Mouse (Mus musculus): Measurements from ENCODE around the gene Igf1r. TPM values are rescaled to one million over a fixed set of nuclear protein-coding genes. Genes with fewer than 3 reads are reported as not detected.

Igf1r gene
- polyA plus RNA-seq, 1 experiment from 2014 or later = 18.1 TPM

DNA sequence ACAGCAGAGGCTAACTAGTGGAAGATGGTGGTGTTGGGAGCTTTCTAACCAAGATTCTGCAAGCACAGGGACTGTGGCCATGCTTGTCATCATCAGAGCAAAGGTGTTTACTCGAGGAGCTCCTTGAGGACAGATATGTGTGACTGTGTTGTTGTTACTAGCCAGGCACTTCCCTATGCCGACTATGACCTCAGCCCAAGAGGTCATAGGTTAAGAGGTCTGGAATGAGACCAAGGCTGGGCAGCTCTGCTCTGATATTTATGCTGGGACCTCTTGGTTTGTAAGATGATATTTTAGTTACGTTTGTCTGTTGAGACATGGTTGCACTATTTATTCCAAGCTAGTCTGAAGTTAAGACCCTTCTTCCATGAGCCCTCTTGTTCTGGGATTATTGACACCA is 169.8 kb downstream of the Igf1r start:
- no peak overlapping the region for H3K4me3 ChIP-seq (replicated peaks; ENCODE audit: low read depth, low read length)
- no peaks in the 10 kb centered on the region for H3K27me3 ChIP-seq (ENCODE audit: insufficient read depth, low read length)
- TF ChIP-seq CTCF (IDR thresholded peaks at IDR 0.05; ENCODE audit: low read depth) = no peak
- DNase-seq (ENCODE audit: low spot score) (no peak), ATAC-seq (replicated peaks; ENCODE audit: low FRiP score, low read depth) (no peak)
- H3K36me3 ChIP-seq (ENCODE audit: insufficient read depth, low read length) = no peaks in the 10 kb centered on the region
- H3K9me3 ChIP-seq (replicated peaks; ENCODE audit: low read length) = no peaks in the 10 kb centered on the region
- no peak overlapping the region for H3K4me2 ChIP-seq (ENCODE audit: low read length)
- WGBS = 33% methylated on average over 3 of the region's 3 CpGs
- no peak overlapping the region for H3K9ac ChIP-seq (ENCODE audit: low read depth, low read length)
- no peak overlapping the region for H3K27ac ChIP-seq
- H3K4me1 ChIP-seq (replicated peaks; ENCODE audit: insufficient read depth, low read length) = peaks cover 23% of the 10 kb centered on the region

GRCm38 (mm10) chr7:68125347-68125746 is 172.7 kb downstream of the Igf1r start:
- ATAC-seq (replicated peaks; ENCODE audit: low FRiP score, low read depth) (no peak), DNase-seq (ENCODE audit: low spot score) (no peak)
- Histone ChIP-seq H3K4me3 (replicated peaks; ENCODE audit: low read depth, low read length) (no peak overlapping the region), H3K36me3 (ENCODE audit: insufficient read depth, low read length) (no peaks in the 10 kb centered on the region), H3K4me1 (replicated peaks; ENCODE audit: insufficient read depth, low read length) (peaks cover 24% of the 10 kb centered on the region), H3K4me2 (ENCODE audit: low read length) (no peak overlapping the region), H3K27ac (no peak overlapping the region), H3K9ac (ENCODE audit: low read depth, low read length) (no peak overlapping the region), H3K27me3 (ENCODE audit: insufficient read depth, low read length) (no peaks in the 10 kb centered on the region), H3K9me3 (replicated peaks; ENCODE audit: low read length) (no peaks in the 10 kb centered on the region)
- WGBS = 73% methylated on average over 2 of the region's 2 CpGs
- no peak for TF ChIP-seq CTCF (IDR thresholded peaks at IDR 0.05; ENCODE audit: low read depth)

DNA sequence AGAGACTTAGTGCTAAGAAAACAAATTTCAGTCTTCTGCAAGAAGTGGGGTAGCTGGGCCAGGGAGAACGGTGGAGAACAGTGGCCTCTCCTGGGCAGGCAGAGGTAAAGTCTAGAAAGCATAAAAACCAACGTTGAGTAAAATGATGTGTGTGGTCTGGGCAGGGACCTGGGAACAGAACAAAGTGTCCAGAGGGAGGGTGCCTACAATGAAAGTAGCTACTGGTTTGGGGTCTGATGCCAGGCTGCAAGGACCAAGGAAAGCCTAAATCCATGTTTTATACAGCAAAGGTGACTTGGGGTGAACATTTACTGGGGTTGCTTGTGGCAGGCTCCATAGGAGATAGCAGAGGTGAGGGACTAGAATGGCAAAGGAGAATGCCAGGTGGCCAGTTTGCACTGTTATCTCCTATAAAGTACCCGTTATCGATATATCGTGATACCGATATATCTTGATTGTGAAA is 175.2 kb downstream of the Igf1r start:
- DNase-seq (ENCODE audit: low spot score) = peak; percentile 93
- 36% methylated on average over 6 of the region's 6 CpGs for WGBS
- ATAC-seq (replicated peaks; ENCODE audit: low FRiP score, low read depth) = 0 out of 2 replicates have a peak, but pooled peaks have one; percentile 16
- H3K9ac ChIP-seq (ENCODE audit: low read depth, low read length) = no peak overlapping the region
- H3K4me1 ChIP-seq (replicated peaks; ENCODE audit: insufficient read depth, low read length) = peaks cover 42% of the 10 kb centered on the region
- no peaks in the 10 kb centered on the region for H3K36me3 ChIP-seq (ENCODE audit: insufficient read depth, low read length)
- peak overlapping the region; percentile 94 for H3K27ac ChIP-seq
- H3K27me3 ChIP-seq (ENCODE audit: insufficient read depth, low read length) = no peaks in the 10 kb centered on the region
- H3K4me2 ChIP-seq (ENCODE audit: low read length) = peak overlapping the region; percentile 90; the same call in 1 of the 2 replicates
- no peaks in the 10 kb centered on the region for H3K9me3 ChIP-seq (replicated peaks; ENCODE audit: low read length)
- peak; percentile 75 for TF ChIP-seq CTCF (IDR thresholded peaks at IDR 0.05; ENCODE audit: low read depth)
- no peak overlapping the region for H3K4me3 ChIP-seq (replicated peaks; ENCODE audit: low read depth, low read length)

DNA sequence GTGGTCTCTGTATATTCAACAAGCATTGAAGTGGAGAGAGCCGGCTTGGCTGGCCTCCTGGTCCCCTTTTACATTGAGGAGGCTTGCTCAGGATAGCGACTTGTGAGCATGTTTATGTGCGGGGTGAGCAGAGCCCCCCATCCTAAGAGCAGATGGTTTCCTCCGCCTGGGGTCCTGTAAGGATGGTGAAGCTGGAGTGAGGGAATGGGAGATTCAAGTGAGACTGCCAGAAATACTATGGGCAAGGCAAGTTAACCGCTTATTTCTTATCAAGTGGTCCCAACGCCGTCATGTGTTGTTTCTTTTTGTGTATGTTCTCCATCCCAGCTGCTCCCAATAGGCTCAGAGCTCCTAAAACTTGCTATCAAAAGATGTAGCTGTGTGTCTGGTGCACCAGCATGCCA is 175.6 kb downstream of the Igf1r start:
- H3K4me2 ChIP-seq (ENCODE audit: low read length) = peak overlapping the region; percentile 90
- ATAC-seq (replicated peaks; ENCODE audit: low FRiP score, low read depth) (no peak), DNase-seq (ENCODE audit: low spot score) (peak; percentile 35)
- H3K27me3 ChIP-seq (ENCODE audit: insufficient read depth, low read length) = no peaks in the 10 kb centered on the region
- TF ChIP-seq CTCF (IDR thresholded peaks at IDR 0.05; ENCODE audit: low read depth) = no peak; the same call in 1 of the 2 replicates
- H3K4me3 ChIP-seq (replicated peaks; ENCODE audit: low read depth, low read length) = peak overlapping the region; percentile 48; the same call in 1 of the 2 replicates
- H3K4me1 ChIP-seq (replicated peaks; ENCODE audit: insufficient read depth, low read length) = peaks cover 41% of the 10 kb centered on the region
- no peaks in the 10 kb centered on the region for H3K36me3 ChIP-seq (ENCODE audit: insufficient read depth, low read length)
- H3K27ac ChIP-seq = peak overlapping the region; percentile 94
- 12% methylated on average over 7 of the region's 7 CpGs for WGBS
- H3K9ac ChIP-seq (ENCODE audit: low read depth, low read length) = peak overlapping the region; percentile 49; the same call in 1 of the 2 replicates
- H3K9me3 ChIP-seq (replicated peaks; ENCODE audit: low read length) = no peaks in the 10 kb centered on the region

- ATAC-seq (replicated peaks; ENCODE audit: low FRiP score, low read depth) (peak; percentile 91), DNase-seq (ENCODE audit: low spot score) (peak; percentile 99)
- peak; percentile 22; the same call in 1 of the 2 replicates for TF ChIP-seq CTCF (IDR thresholded peaks at IDR 0.05; ENCODE audit: low read depth)
- no peaks in the 10 kb centered on the region for H3K36me3 ChIP-seq (ENCODE audit: insufficient read depth, low read length)
- WGBS = 0% methylated on average over 19 of the region's 19 CpGs
- H3K27ac ChIP-seq = peak overlapping the region; percentile 94
- peak overlapping the region; percentile 90 for H3K4me2 ChIP-seq (ENCODE audit: low read length)
- peak overlapping the region; percentile 49 for H3K9ac ChIP-seq (ENCODE audit: low read depth, low read length)
- peak overlapping the region; percentile 48 for H3K4me3 ChIP-seq (replicated peaks; ENCODE audit: low read depth, low read length)
- H3K4me1 ChIP-seq (replicated peaks; ENCODE audit: insufficient read depth, low read length) = peaks cover 41% of the 10 kb centered on the region
- no peaks in the 10 kb centered on the region for H3K27me3 ChIP-seq (ENCODE audit: insufficient read depth, low read length)
- H3K9me3 ChIP-seq (replicated peaks; ENCODE audit: low read length) = no peaks in the 10 kb centered on the region
These were observed 176.5 kb downstream of the Igf1r start for GRCm38 (mm10) chr7:68129077-68129511.

GRCm38 (mm10) chr7:68129546-68130253 is 177.1 kb downstream of the Igf1r start:
- DNase-seq (ENCODE audit: low spot score) = peak; percentile 92
- Histone ChIP-seq H3K27me3 (ENCODE audit: insufficient read depth, low read length) (no peaks in the 10 kb centered on the region), H3K9ac (ENCODE audit: low read depth, low read length) (peak overlapping the region; percentile 49), H3K4me3 (replicated peaks; ENCODE audit: low read depth, low read length) (peak overlapping the region; percentile 48), H3K9me3 (replicated peaks; ENCODE audit: low read length) (no peaks in the 10 kb centered on the region), H3K27ac (peak overlapping the region; percentile 94), H3K36me3 (ENCODE audit: insufficient read depth, low read length) (no peaks in the 10 kb centered on the region), H3K4me2 (ENCODE audit: low read length) (peak overlapping the region; percentile 90), H3K4me1 (replicated peaks; ENCODE audit: insufficient read depth, low read length) (peaks cover 41% of the 10 kb centered on the region)
- TF ChIP-seq CTCF (IDR thresholded peaks at IDR 0.05; ENCODE audit: low read depth) = no peak
- peak; percentile 44; the same call in 1 of the 2 replicates for ATAC-seq (replicated peaks; ENCODE audit: low FRiP score, low read depth)
- under 1% methylated on average over 19 of the region's 19 CpGs for whole genome bisulfite sequencing
